Mouse (Mus musculus): ENCODE results near the gene Sh3bgrl2. TPM values are rescaled to one million over a fixed set of nuclear protein-coding genes. Genes with fewer than 3 reads are reported as not detected.

Sh3bgrl2 gene
- polyA plus RNA-seq, 1 experiment from 2014 or later: 8.5 TPM

DNA sequence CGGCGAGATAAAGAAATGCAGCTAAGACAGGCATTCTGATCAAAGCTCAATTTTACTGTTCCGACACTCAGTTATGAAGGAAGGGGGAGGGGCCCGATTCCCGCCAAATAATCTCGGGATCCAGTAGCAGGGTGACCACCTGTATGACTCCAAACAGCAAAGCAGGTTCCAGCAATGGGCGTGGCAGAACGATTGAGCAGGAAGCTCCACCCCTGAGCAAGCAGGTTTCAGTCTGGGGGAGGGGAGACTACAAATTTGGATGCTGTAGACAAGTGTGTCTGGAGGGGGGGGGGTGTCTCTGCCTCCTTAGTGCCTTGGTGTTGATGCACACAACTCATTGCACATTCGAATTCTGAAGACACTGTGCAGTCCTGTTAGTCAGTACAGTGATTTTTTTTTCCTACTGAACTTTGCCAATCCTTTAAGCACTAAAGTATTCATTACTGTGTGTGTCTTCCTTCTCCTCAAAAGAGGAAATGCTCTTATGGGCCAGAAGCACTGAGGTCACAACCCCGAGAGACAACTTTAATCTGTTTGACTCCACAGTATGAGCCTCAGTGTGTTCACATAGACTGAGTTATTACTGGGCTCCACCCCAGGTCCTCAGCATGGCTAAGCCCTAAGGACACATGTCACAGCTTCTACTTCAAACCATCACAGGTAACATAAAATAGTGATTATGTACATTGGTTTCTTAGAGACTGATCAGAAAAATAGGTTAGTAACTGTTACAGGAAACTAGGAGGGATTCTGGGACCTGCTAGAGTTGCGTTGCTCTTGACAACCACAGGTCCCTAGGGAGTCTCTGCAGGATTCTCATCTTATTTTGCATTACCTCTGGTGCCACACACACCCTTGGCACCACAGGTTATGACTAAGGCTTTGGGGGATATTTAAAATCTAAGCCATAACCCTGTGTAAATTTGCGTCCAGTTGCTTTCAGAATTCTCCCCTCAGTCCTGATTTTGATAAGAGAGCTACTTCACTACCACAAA lies 133.8 kb downstream of the Sh3bgrl2 start:
- Histone ChIP-seq H3K9me3 (no peaks in the 10 kb centered on the region), H3K36me3 (no peaks in the 10 kb centered on the region), H3K27me3 (peaks cover 6% of the 10 kb centered on the region; the same call in 1 of the 2 replicates), H3K4me2 (replicated peaks) (no peak overlapping the region), H3K9ac (no peak overlapping the region), H3K4me3 (no peak overlapping the region), H3K4me1 (peaks cover 17% of the 10 kb centered on the region), H3K27ac (no peak overlapping the region)
- ATAC-seq (ENCODE audit: low FRiP score, low read depth): peak; percentile 19; the same call in 1 of the 2 replicates
- WGBS: 68% methylated on average over 12 of the region's 12 CpGs

DNA sequence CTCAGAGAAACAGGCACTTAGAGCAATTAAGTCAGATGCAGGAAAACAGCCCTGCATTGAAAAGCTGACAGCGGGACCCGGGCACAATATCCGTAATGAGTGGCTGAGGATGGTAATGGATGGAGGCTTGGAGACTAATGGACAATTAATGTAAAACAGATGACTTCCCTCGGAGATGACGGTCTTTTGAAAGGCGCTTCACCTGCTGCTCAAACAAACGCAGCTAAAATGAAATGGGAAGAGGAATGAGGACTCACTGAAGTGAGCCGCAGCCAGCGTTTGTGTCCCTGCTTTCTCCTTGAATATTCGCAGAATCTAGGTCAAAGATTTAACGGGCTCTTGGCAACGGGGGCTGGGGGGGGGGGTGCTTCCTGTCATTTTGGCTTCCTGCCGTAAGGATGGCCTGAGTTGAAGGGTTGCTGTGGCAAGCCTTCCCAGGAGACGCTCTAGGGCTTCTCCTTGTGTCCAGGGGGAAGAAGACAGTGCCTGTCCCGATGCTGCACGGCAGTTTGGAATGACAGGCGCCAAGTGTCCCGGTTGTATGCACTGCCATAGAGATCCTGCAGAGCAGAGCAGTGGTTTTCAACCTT lies 138.5 kb downstream of the Sh3bgrl2 start:
- H3K36me3 ChIP-seq: no peaks in the 10 kb centered on the region
- H3K9me3 ChIP-seq: no peaks in the 10 kb centered on the region
- WGBS: 3% methylated on average over 18 of the region's 18 CpGs
- H3K27me3 ChIP-seq: peaks cover 12% of the 10 kb centered on the region; the same call in 1 of the 2 replicates
- peaks cover 17% of the 10 kb centered on the region for H3K4me1 ChIP-seq
- H3K4me3 ChIP-seq: peak overlapping the region; percentile 24
- peak overlapping the region; percentile 59 for H3K4me2 ChIP-seq (replicated peaks)
- H3K9ac ChIP-seq: no peak overlapping the region
- no peak for ATAC-seq (ENCODE audit: low FRiP score, low read depth)
- H3K27ac ChIP-seq: no peak overlapping the region

DNA sequence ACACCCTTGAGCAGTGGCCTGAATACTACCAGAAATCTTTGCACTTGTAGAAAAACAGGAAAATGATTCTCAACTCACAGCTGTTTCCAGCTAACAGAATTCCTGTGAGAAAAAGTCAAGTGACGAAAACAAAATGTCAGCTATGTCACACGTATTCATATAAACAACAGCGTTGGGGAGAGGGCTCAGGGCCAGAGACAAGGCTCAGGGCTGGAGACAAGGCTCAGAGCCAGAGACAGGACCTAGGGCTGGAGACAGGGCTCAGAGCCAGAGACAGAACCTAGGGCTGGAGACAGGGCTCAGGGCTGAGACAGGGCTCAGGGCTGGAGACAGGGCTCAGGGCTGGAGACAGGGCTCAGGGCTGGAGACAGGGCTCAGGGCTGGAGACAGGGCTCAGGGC lies 139.8 kb downstream of the Sh3bgrl2 start:
- no peaks in the 10 kb centered on the region for H3K9me3 ChIP-seq
- no peak overlapping the region for H3K4me3 ChIP-seq
- H3K4me2 ChIP-seq (replicated peaks): no peak overlapping the region
- H3K9ac ChIP-seq: no peak overlapping the region
- H3K27me3 ChIP-seq: peaks cover 12% of the 10 kb centered on the region; the same call in 1 of the 2 replicates
- H3K4me1 ChIP-seq: peaks cover 22% of the 10 kb centered on the region
- 40% methylated on average over 3 of the region's 3 CpGs for WGBS
- H3K36me3 ChIP-seq: no peaks in the 10 kb centered on the region
- H3K27ac ChIP-seq: no peak overlapping the region
- ATAC-seq (ENCODE audit: low FRiP score, low read depth): no peak

Other genes starting within 250 kb of the Sh3bgrl2 start
- 18.6 and 22.4 TPM in 2 replicates for gene Lca5, start 107.2 kb upstream of the Sh3bgrl2 start, polyA plus RNA-seq (2015; fragmentation: Nextera tagmentation; extraction: Ambion mirVana)

Measured in limb, embryonic 13.5 days (tissue).